ENCODE assay signal across 15 mouse cellular contexts in genomic region chr19:56395183-56395935, GRCm38 (mm10). TPM values are rescaled to one million over a fixed set of nuclear protein-coding genes. Genes with fewer than 3 reads are reported as not detected.
"Had no signal": no experiment of that assay in that cellular context is flagged by ENCODE, and none has a peak within 500 bp of the region (broad histone marks: within the 10 kb centered on the region; RNA-seq: fewer than 3 reads in every experiment).

No protein-coding gene starts in this region.

- H3K4me3 ChIP-seq: left cerebral cortex, adult 2 months; neural tube, embryonic 12.5 days had no signal

- H3K27ac ChIP-seq: left cerebral cortex, adult 2 months; limb, embryonic 15.5 days; midbrain, embryonic 15.5 days; neural tube, embryonic 12.5 days had no signal

- H3K4me2 ChIP-seq: midbrain, embryonic 11.5 days had no signal

- ATAC-seq: lung, postnatal 0 days; midbrain, embryonic 15.5 days had no signal

- H3K36me3 ChIP-seq: limb, embryonic 15.5 days; midbrain, embryonic 15.5 days; neural tube, embryonic 12.5 days had no signal

- H3K9ac ChIP-seq: limb, embryonic 15.5 days; midbrain, embryonic 15.5 days; neural tube, embryonic 12.5 days had no signal

- DNase-seq: kidney, adult 11 months; kidney, postnatal 10 days; lung, adult 18-20 months; lung, postnatal 36 days; right cerebral cortex, postnatal 4 days; spleen, adult 18-20 months; thymus, postnatal 36 days had no signal

- H3K9me3 ChIP-seq: limb, embryonic 15.5 days; midbrain, embryonic 15.5 days; neural tube, embryonic 12.5 days had no signal

RNA-seq across cellular contexts. Expression of gene Nrap, which starts 5.5 kb away (rescaled TPM):
- total RNA-seq: monocyte, adult 5-6 weeks; neutrophil, adult 5-6 weeks had no signal
